Comparison of ENCODE assay signal across 7 mouse cellular contexts in the genomic region with DNA sequence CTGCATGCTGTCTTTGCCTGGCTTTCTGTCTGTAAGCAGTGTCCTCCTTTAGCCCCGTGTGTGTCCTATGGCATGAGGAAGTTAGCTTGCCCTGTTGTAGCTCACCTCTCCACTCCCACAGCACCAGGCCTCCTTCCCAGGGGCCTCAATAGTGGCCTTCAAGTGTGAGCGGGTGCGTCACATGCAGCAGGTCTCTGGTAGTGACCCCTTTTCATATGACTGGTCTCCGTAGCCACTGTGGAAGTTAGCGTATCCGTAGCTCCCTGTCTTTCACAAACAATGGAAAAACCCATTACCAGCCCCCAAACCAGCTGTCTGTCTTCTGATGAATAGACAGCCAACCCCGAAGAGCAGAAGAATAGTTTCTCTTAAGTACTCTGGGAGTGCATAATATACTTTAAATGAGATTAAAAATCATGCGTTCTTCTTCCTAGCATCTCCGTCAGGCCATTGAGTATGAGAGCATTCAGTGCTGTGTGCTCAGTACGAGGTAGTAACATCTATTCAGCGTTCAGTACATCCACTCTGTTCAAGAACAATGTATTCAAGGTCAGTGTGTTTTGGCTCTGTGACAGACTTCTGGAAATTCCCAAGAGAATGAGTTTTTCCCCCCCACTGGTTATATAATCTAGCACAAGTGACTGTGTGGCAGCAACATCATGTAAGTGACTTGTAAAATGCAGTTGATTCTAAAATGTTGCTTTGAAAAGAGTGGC.
DNase-seq lines count a peak whose midpoint lies in the region; ATAC-seq and TF ChIP-seq lines count a peak whose summit lies in the region.

No protein-coding gene starts in this region.

- peaks cover 37% of the 10 kb centered on the region for H3K4me1 ChIP-seq in midbrain, embryonic 10.5 days
- H3K4me1 ChIP-seq in midbrain, postnatal 0 days (ENCODE audit: insufficient read depth, low read length), result peaks cover 5% of the 10 kb centered on the region; the same call in 1 of the 2 replicates
- peaks cover 53% of the 10 kb centered on the region for H3K4me1 ChIP-seq in heart, embryonic 10.5 days
- peaks cover 43% of the 10 kb centered on the region for H3K4me1 ChIP-seq in stomach, embryonic 15.5 days

- no peaks in the 10 kb centered on the region for H3K9me3 ChIP-seq in midbrain, embryonic 10.5 days (replicated peaks)
- H3K9me3 ChIP-seq in midbrain, postnatal 0 days (ENCODE audit: low read length), result no peaks in the 10 kb centered on the region
- H3K9me3 ChIP-seq in heart, embryonic 10.5 days, result no peaks in the 10 kb centered on the region
- no peaks in the 10 kb centered on the region for H3K9me3 ChIP-seq in stomach, embryonic 15.5 days

- H3K4me2 ChIP-seq in midbrain, postnatal 0 days (ENCODE audit: low read depth, low read length, poor library complexity, severe bottlenecking), result no peak overlapping the region
- H3K4me2 ChIP-seq in stomach, embryonic 15.5 days, result peak overlapping the region; percentile 21

- WGBS in midbrain, embryonic 10.5 days, result 72% methylated on average over 11 of the region's 11 CpGs
- 21% methylated on average over 11 of the region's 11 CpGs for WGBS in midbrain, postnatal 0 days
- 72% methylated on average over 11 of the region's 11 CpGs for WGBS in heart, embryonic 10.5 days
- 30% methylated on average over 11 of the region's 11 CpGs for WGBS in stomach, embryonic 15.5 days

- no peak for ATAC-seq in midbrain, postnatal 0 days (ENCODE audit: low FRiP score)
- ATAC-seq in stomach, embryonic 15.5 days (ENCODE audit: insufficient read depth, low FRiP score, low read depth), result peak; percentile 63; the same call in 1 of the 2 replicates

- no peak overlapping the region for H3K9ac ChIP-seq in midbrain, postnatal 0 days (replicated peaks; ENCODE audit: low read length, poor library complexity, severe bottlenecking)
- H3K9ac ChIP-seq in stomach, embryonic 15.5 days, result no peak overlapping the region

- H3K27ac ChIP-seq in midbrain, embryonic 10.5 days (replicated peaks), result peak overlapping the region; percentile 69
- no peak overlapping the region for H3K27ac ChIP-seq in midbrain, postnatal 0 days (ENCODE audit: low read depth, low read length)
- peak overlapping the region; percentile 52; the same call in 1 of the 2 replicates for H3K27ac ChIP-seq in heart, embryonic 10.5 days
- H3K27ac ChIP-seq in stomach, embryonic 15.5 days, result peak overlapping the region; percentile 49

- no peaks in the 10 kb centered on the region for H3K27me3 ChIP-seq in midbrain, embryonic 10.5 days (ENCODE audit: low read depth, poor library complexity, severe bottlenecking)
- no peaks in the 10 kb centered on the region for H3K27me3 ChIP-seq in midbrain, postnatal 0 days (ENCODE audit: insufficient read depth, low read length)
- no peaks in the 10 kb centered on the region for H3K27me3 ChIP-seq in heart, embryonic 10.5 days (ENCODE audit: insufficient read depth, poor library complexity, severe bottlenecking)
- no peaks in the 10 kb centered on the region for H3K27me3 ChIP-seq in stomach, embryonic 15.5 days (replicated peaks)

- 0 out of 2 replicates have a peak, but pooled peaks cover 2% of the 10 kb centered on the region for H3K36me3 ChIP-seq in midbrain, embryonic 10.5 days
- H3K36me3 ChIP-seq in midbrain, postnatal 0 days (ENCODE audit: insufficient read depth, low read length), result no peaks in the 10 kb centered on the region
- no peaks in the 10 kb centered on the region; the same call in 1 of the 2 replicates for H3K36me3 ChIP-seq in heart, embryonic 10.5 days
- no peaks in the 10 kb centered on the region for H3K36me3 ChIP-seq in stomach, embryonic 15.5 days

- H3K4me3 ChIP-seq in midbrain, embryonic 10.5 days, result no peak overlapping the region
- H3K4me3 ChIP-seq in midbrain, postnatal 0 days (ENCODE audit: low read depth, low read length), result no peak overlapping the region
- no peak overlapping the region for H3K4me3 ChIP-seq in heart, embryonic 10.5 days
- no peak overlapping the region for H3K4me3 ChIP-seq in stomach, embryonic 15.5 days (replicated peaks)

- DNase-seq in midbrain, embryonic 10.5 days (ENCODE audit: low spot score), result no peak
- DNase-seq in midbrain, postnatal 0 days (ENCODE audit: low spot score), result no peak
- DNase-seq in heart, embryonic 10.5 days (ENCODE audit: low spot score), result no peak
- peak; percentile 59 to 86 for DNase-seq in kidney, adult 8-10 months
- DNase-seq in ovary, adult 18-20 months (ENCODE audit: low spot score), result no peak
- no peak for DNase-seq in right cerebral cortex, postnatal 36 days (ENCODE audit: low spot score in 2 of 2)

- no peak for TF ChIP-seq CTCF in midbrain, postnatal 0 days (IDR thresholded peaks at IDR 0.05)

Comparison
In these comparisons a context has a peak if more than half of its experiments do, and no peak if none do; other contexts are left out.
1. DNase-seq: peak in kidney, adult 8-10 months (2 of 2); none in midbrain, embryonic 10.5 days (single experiment), midbrain, postnatal 0 days (single experiment), heart, embryonic 10.5 days (single experiment), ovary, adult 18-20 months (single experiment) and right cerebral cortex, postnatal 36 days (0 of 2).